Comparison of ENCODE assay signal across 10 mouse cellular contexts in the genomic region with DNA sequence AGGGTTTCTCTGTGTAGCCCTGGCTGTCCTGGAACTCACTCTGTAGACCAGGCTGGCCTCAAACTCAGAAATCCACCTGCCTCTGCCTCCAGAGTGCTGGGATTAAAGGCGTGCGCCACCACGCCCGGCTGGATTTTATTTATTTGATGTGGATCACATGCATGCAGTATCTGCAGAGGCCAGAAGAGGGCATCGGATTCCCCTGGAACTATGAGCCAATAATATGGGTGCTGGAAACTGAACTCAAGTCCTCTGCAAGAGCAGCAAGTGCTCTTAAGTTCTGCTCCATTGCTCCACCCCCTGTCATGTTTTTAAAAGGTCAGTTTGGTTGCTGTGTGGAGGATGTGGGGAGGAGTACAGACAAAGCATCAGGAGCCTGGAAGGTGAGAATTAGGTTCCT. TPM values are rescaled to one million over a fixed set of nuclear protein-coding genes. Genes with fewer than 3 reads are reported as not detected.
DNase-seq lines count a peak whose midpoint lies in the region; ATAC-seq and TF ChIP-seq lines count a peak whose summit lies in the region.
"Not testable (repeated sequence)": the region's sequence is repeated elsewhere in the genome, so short reads cannot be mapped to it uniquely, and the experiment has no call there.
"Had no signal": no experiment of that assay in that cellular context is flagged by ENCODE, and none has a peak within 500 bp of the region (broad histone marks: within the 10 kb centered on the region; RNA-seq: fewer than 3 reads in every experiment).

No protein-coding gene starts in this region.

- intact Hi-C loops in gastrocnemius, adult 2 months (cut with DNase I) = not testable (repeated sequence)

- TF ChIP-seq EP300 in liver, embryonic 14.5 days (IDR thresholded peaks at IDR 0.05; ENCODE audit: low read depth) = not testable (repeated sequence)

- not testable (repeated sequence) for H3K9ac ChIP-seq in intestine, embryonic 14.5 days (ENCODE audit: low read length); liver, embryonic 14.5 days (replicated peaks)

- ATAC-seq in intestine, embryonic 14.5 days (replicated peaks; ENCODE audit: low FRiP score, low TSS enrichment, low read depth); liver, embryonic 14.5 days (ENCODE audit: insufficient read depth): not testable (repeated sequence)

- H3K36me3 ChIP-seq in intestine, embryonic 14.5 days (ENCODE audit: control insufficient read depth, insufficient read depth, low read length) = peaks cover 16% of the 10 kb centered on the region
- H3K36me3 ChIP-seq in liver, embryonic 14.5 days (replicated peaks; ENCODE audit: control insufficient read depth, insufficient read depth, low read depth) = not testable (repeated sequence)

- not testable (repeated sequence) for H3K4me1 ChIP-seq in intestine, embryonic 14.5 days (replicated peaks; ENCODE audit: control insufficient read depth, insufficient read depth, low read length)
- peaks cover 25 to 30% of the 10 kb centered on the region in 2 experiments for H3K4me1 ChIP-seq in liver, embryonic 14.5 days (replicated peaks; ENCODE audit: control insufficient read depth in 2 of 2, insufficient read depth in 2 of 2, low read length in 1 of 2)

- WGBS in intestine, embryonic 14.5 days = 74% methylated on average over 5 of the region's 5 CpGs
- WGBS in liver, embryonic 14.5 days (ENCODE audit: insufficient replicate concordance) = 82% methylated on average over 5 of the region's 5 CpGs

- peak; percentile 16 for DNase-seq in CD4-positive helper T cell, adult 2 months (ENCODE audit: low read depth, low spot score)
- DNase-seq in ES-CJ7 (ENCODE audit: low read depth, low spot score) (peak; percentile 86), WW6 (ENCODE audit: low read depth, low spot score) (peak; percentile 36)
- not testable (repeated sequence) for DNase-seq in gastrocnemius, adult 2 months; liver, embryonic 14.5 days (ENCODE audit: low read depth in 3 of 3, low spot score in 3 of 3)
- peak; percentile 49 for DNase-seq in intestine, embryonic 14.5 days (ENCODE audit: low spot score)
- DNase-seq in naive thymus-derived CD4-positive, alpha-beta T cell, adult 2 months (ENCODE audit: low read depth) = peak; percentile 38
- DNase-seq in thymus, postnatal 4 days = peak; percentile 17

- not testable (repeated sequence) for H3K4me3 ChIP-seq in gastrocnemius, adult 2 months; intestine, embryonic 14.5 days (ENCODE audit: low read depth, low read length); liver, embryonic 14.5 days (ENCODE audit: insufficient read depth in 1 of 2, low read depth in 2 of 2, low read length in 2 of 2)

- TF ChIP-seq CTCF in gastrocnemius, adult 2 months (IDR thresholded peaks at IDR 0.05) = peak; percentile 13; the same call in 1 of the 2 replicates
- TF ChIP-seq CTCF in liver, embryonic 14.5 days (IDR thresholded peaks at IDR 0.05; ENCODE audit: low read depth) = peak; percentile 58

- not testable (repeated sequence) for H3K9me3 ChIP-seq in intestine, embryonic 14.5 days (ENCODE audit: control insufficient read depth, low read length); liver, embryonic 14.5 days (ENCODE audit: control insufficient read depth, low read length)

- H3K27me3 ChIP-seq in intestine, embryonic 14.5 days (replicated peaks; ENCODE audit: control insufficient read depth, insufficient read depth, low read length); liver, embryonic 14.5 days (ENCODE audit: control insufficient read depth, insufficient read depth, low read length): not testable (repeated sequence)

- not testable (repeated sequence) for H3K4me2 ChIP-seq in intestine, embryonic 14.5 days (ENCODE audit: low read length); liver, embryonic 14.5 days (ENCODE audit: low read depth)

- H3K27ac ChIP-seq in gastrocnemius, adult 2 months; intestine, embryonic 14.5 days (ENCODE audit: low read depth); liver, embryonic 14.5 days: not testable (repeated sequence)

RNA-seq across cellular contexts. Expression of a gene that starts 30.4 kb away (rescaled TPM):
- 10 to 100 TPM; 11.4 to 13.2 TPM for total RNA-seq in gastrocnemius, adult 2 months (2021)
- polyA plus RNA-seq in intestine, embryonic 14.5 days (2014; fragmentation: Nextera tagmentation; extraction: Ambion mirVana) = 33.8 and 36.9 TPM in 2 replicates
- polyA plus RNA-seq in liver, embryonic 14.5 days (2012; rRNA removed) = 6.0 and 9.4 TPM in 2 replicates
- 13.9 and 14.7 TPM in 2 replicates for polyA plus RNA-seq in liver, embryonic 14.5 days (2014; fragmentation: Nextera tagmentation; extraction: Ambion mirVana)

RNA-seq across cellular contexts. Expression of a gene that starts 40.0 kb away (rescaled TPM):
- 10 to 100 TPM; 64.9 to 67.6 TPM for total RNA-seq in gastrocnemius, adult 2 months (2021)
- polyA plus RNA-seq in intestine, embryonic 14.5 days (2014; fragmentation: Nextera tagmentation; extraction: Ambion mirVana) = 118 and 121 TPM in 2 replicates
- polyA plus RNA-seq in liver, embryonic 14.5 days (2012; rRNA removed) = 17.0 and 24.3 TPM in 2 replicates
- polyA plus RNA-seq in liver, embryonic 14.5 days (2014; fragmentation: Nextera tagmentation; extraction: Ambion mirVana) = 39.8 and 43.9 TPM in 2 replicates

RNA-seq across cellular contexts. Expression of a gene that starts 40.9 kb away (rescaled TPM):
- total RNA-seq in gastrocnemius, adult 2 months (2021) = 10 to 100 TPM; 55.0 to 60.2 TPM
- polyA plus RNA-seq in intestine, embryonic 14.5 days (2014; fragmentation: Nextera tagmentation; extraction: Ambion mirVana) = 89.4 and 94.6 TPM in 2 replicates
- polyA plus RNA-seq in liver, embryonic 14.5 days (2012; rRNA removed) = 15.1 and 21.5 TPM in 2 replicates
- 47.2 and 50.8 TPM in 2 replicates for polyA plus RNA-seq in liver, embryonic 14.5 days (2014; fragmentation: Nextera tagmentation; extraction: Ambion mirVana)

RNA-seq across cellular contexts. Expression of a gene that starts 52.5 kb away (rescaled TPM):
- not detected for total RNA-seq in gastrocnemius, adult 2 months (2021)
- 0.24 and 0.26 TPM in 2 replicates for polyA plus RNA-seq in intestine, embryonic 14.5 days (2014; fragmentation: Nextera tagmentation; extraction: Ambion mirVana)
- 0.58 and 0.64 TPM in 2 replicates for polyA plus RNA-seq in liver, embryonic 14.5 days (2012; rRNA removed)
- polyA plus RNA-seq in liver, embryonic 14.5 days (2014; fragmentation: Nextera tagmentation; extraction: Ambion mirVana) = 2.0 and 2.3 TPM in 2 replicates
- total RNA-seq: heart, postnatal 25 days had no signal
- polyA plus RNA-seq: heart, embryonic 14.5 days had no signal
